Mouse (Mus musculus) hindbrain, embryonic 12.5 days (tissue): ENCODE measurements around the gene Kdm2b. TPM values are rescaled to one million over a fixed set of nuclear protein-coding genes. Genes with fewer than 3 reads are reported as not detected.
A peak's percentile ranks its signal among the peaks of the same experiment; 100 is the strongest.

Source experiments
- ATAC-seq: fragments of 200-750 bp; cut with Nextera tagmentation; 2 replicates; pipeline ENCODE4 v1.8.0; 2017; ENCODE audit warnings: moderate TSS enrichment; ENCODE audit not compliant: low FRiP score
- H3K27ac ChIP-seq: fragments of 300-500 bp; sonication (generic); 2 replicates; pipeline ENCODE4 v1.5.1; 2016; ENCODE audit warnings: mild to moderate bottlenecking
- H3K27me3 ChIP-seq: fragments of 300-500 bp; sonication (generic); 2 replicates; pipeline ENCODE4 v1.6.1; 2016; ENCODE audit warnings: mild to moderate bottlenecking
- H3K36me3 ChIP-seq: fragments of 300-500 bp; sonication (generic); 2 replicates; pipeline ENCODE4 v1.6.1; 2016; ENCODE audit warnings: mild to moderate bottlenecking
- H3K4me1 ChIP-seq: fragments of 300-500 bp; sonication (generic); 2 replicates; pipeline ENCODE4 v1.6.1; 2016
- H3K4me2 ChIP-seq: fragments of 300-500 bp; sonication (generic); replicated peaks from 2 replicates; pipeline ENCODE4 v1.6.1; 2016; ENCODE audit warnings: mild to moderate bottlenecking
- H3K4me3 ChIP-seq: fragments of 300-500 bp; sonication (generic); 2 replicates; pipeline ENCODE4 v1.5.1; 2016; ENCODE audit warnings: mild to moderate bottlenecking
- H3K9ac ChIP-seq: fragments of 300-500 bp; sonication (generic); 2 replicates; pipeline ENCODE4 v1.6.1; 2016; ENCODE audit warnings: mild to moderate bottlenecking, moderate library complexity
- H3K9me3 ChIP-seq: fragments of 300-500 bp; sonication (generic); replicated peaks from 2 replicates; pipeline ENCODE4 v1.6.1; 2016; ENCODE audit warnings: mild to moderate bottlenecking
- WGBS: fragments of 180-500 bp; shearing (Covaris S2); methylation state at CpG from one replicate; pipeline ENCODE4 v1.1.7; 2016; 5-methylcytosine and 5-hydroxymethylcytosine counted together
- polyA plus RNA-seq: library from polyadenylated mRNA; unstranded; fragments of >200 nt; fragmentation: Nextera tagmentation; extraction: Ambion mirVana; gene quantifications from 2 replicates; pipeline ENCODE4 v1.2.1, GENCODE M21; 2016

Gene Kdm2b
- polyA plus RNA-seq, 1 experiment from 2014 or later = 112 TPM

GRCm38 (mm10) chr5:122916147-122916546 is 73.5 kb downstream of the Kdm2b start:
- H3K9ac ChIP-seq = no peak overlapping the region
- no peak overlapping the region for H3K4me3 ChIP-seq
- WGBS = 90% methylated on average over 6 of the region's 6 CpGs
- H3K4me1 ChIP-seq = no peaks in the 10 kb centered on the region
- H3K27me3 ChIP-seq = no peaks in the 10 kb centered on the region
- ATAC-seq = no peak
- H3K9me3 ChIP-seq = no peaks in the 10 kb centered on the region
- H3K27ac ChIP-seq = no peak overlapping the region
- H3K36me3 ChIP-seq = no peaks in the 10 kb centered on the region
- no peak overlapping the region for H3K4me2 ChIP-seq

GRCm38 (mm10) chr5:122912863-122913262 is 76.8 kb downstream of the Kdm2b start:
- Histone ChIP-seq H3K27me3 (no peaks in the 10 kb centered on the region), H3K4me2 (no peak overlapping the region), H3K27ac (no peak overlapping the region), H3K9ac (no peak overlapping the region), H3K36me3 (no peaks in the 10 kb centered on the region), H3K4me1 (no peaks in the 10 kb centered on the region), H3K4me3 (no peak overlapping the region), H3K9me3 (no peaks in the 10 kb centered on the region)
- 93% methylated on average over 4 of the region's 4 CpGs for WGBS
- no peak for ATAC-seq

GRCm38 (mm10) chr5:122909481-122909880 is 80.1 kb downstream of the Kdm2b start:
- no peak overlapping the region for H3K4me2 ChIP-seq
- 88% methylated on average over 18 of the region's 18 CpGs for WGBS

GRCm38 (mm10) chr5:122908001-122908400 is 81.6 kb downstream of the Kdm2b start:
- 90% methylated on average over 2 of the region's 2 CpGs for WGBS

More at GRCm38 (mm10) chr5:122909481-122909880, 80.1 kb downstream of the Kdm2b start:
- H3K4me1 ChIP-seq = no peaks in the 10 kb centered on the region
- no peaks in the 10 kb centered on the region for H3K27me3 ChIP-seq
- H3K9me3 ChIP-seq = no peaks in the 10 kb centered on the region
- H3K36me3 ChIP-seq = no peaks in the 10 kb centered on the region
- H3K27ac ChIP-seq = no peak overlapping the region
- no peak overlapping the region for H3K9ac ChIP-seq
- ATAC-seq = no peak
- no peak overlapping the region for H3K4me3 ChIP-seq

GRCm38 (mm10) chr5:122907182-122907581 is 82.4 kb downstream of the Kdm2b start:
- H3K4me1 ChIP-seq = no peaks in the 10 kb centered on the region
- ATAC-seq = no peak
- 72% methylated on average over 1 of the region's 1 CpGs for WGBS
- no peak overlapping the region for H3K4me2 ChIP-seq
- no peaks in the 10 kb centered on the region for H3K27me3 ChIP-seq
- no peak overlapping the region for H3K4me3 ChIP-seq
- H3K9me3 ChIP-seq = no peaks in the 10 kb centered on the region
- no peak overlapping the region for H3K9ac ChIP-seq
- H3K27ac ChIP-seq = no peak overlapping the region
- no peaks in the 10 kb centered on the region for H3K36me3 ChIP-seq

More at GRCm38 (mm10) chr5:122908001-122908400, 81.6 kb downstream of the Kdm2b start:
- Histone ChIP-seq H3K9ac (no peak overlapping the region), H3K4me1 (no peaks in the 10 kb centered on the region), H3K4me3 (no peak overlapping the region), H3K36me3 (no peaks in the 10 kb centered on the region), H3K9me3 (no peaks in the 10 kb centered on the region), H3K27ac (no peak overlapping the region), H3K4me2 (no peak overlapping the region), H3K27me3 (no peaks in the 10 kb centered on the region)
- no peak for ATAC-seq

GRCm38 (mm10) chr5:122903165-122903564 is 86.5 kb downstream of the Kdm2b start:
- Histone ChIP-seq H3K4me2 (no peak overlapping the region), H3K4me1 (peaks cover 13% of the 10 kb centered on the region), H3K36me3 (no peaks in the 10 kb centered on the region), H3K27me3 (no peaks in the 10 kb centered on the region), H3K27ac (no peak overlapping the region), H3K9ac (no peak overlapping the region), H3K9me3 (no peaks in the 10 kb centered on the region), H3K4me3 (no peak overlapping the region)
- ATAC-seq = no peak
- 80% methylated on average over 5 of the region's 5 CpGs for WGBS

GRCm38 (mm10) chr5:122902228-122902627 is 87.4 kb downstream of the Kdm2b start:
- no peaks in the 10 kb centered on the region for H3K27me3 ChIP-seq
- no peak overlapping the region for H3K9ac ChIP-seq
- H3K4me2 ChIP-seq = no peak overlapping the region
- no peak overlapping the region for H3K4me3 ChIP-seq
- 80% methylated on average over 6 of the region's 6 CpGs for WGBS
- no peaks in the 10 kb centered on the region for H3K36me3 ChIP-seq
- H3K9me3 ChIP-seq = no peaks in the 10 kb centered on the region
- ATAC-seq = no peak
- peaks cover 22% of the 10 kb centered on the region for H3K4me1 ChIP-seq
- H3K27ac ChIP-seq = no peak overlapping the region

GRCm38 (mm10) chr5:122901666-122902065 is 88.0 kb downstream of the Kdm2b start:
- no peak overlapping the region for H3K9ac ChIP-seq
- no peak overlapping the region for H3K4me3 ChIP-seq
- no peak for ATAC-seq
- no peak overlapping the region for H3K27ac ChIP-seq
- H3K36me3 ChIP-seq = no peaks in the 10 kb centered on the region
- peaks cover 24% of the 10 kb centered on the region for H3K4me1 ChIP-seq
- 52% methylated on average over 3 of the region's 3 CpGs for WGBS
- H3K4me2 ChIP-seq = no peak overlapping the region
- no peaks in the 10 kb centered on the region for H3K27me3 ChIP-seq
- no peaks in the 10 kb centered on the region for H3K9me3 ChIP-seq

- ATAC-seq = no peak
- Histone ChIP-seq H3K4me3 (peak overlapping the region; percentile 96), H3K36me3 (no peaks in the 10 kb centered on the region), H3K27me3 (no peaks in the 10 kb centered on the region), H3K9ac (peak overlapping the region; percentile 99), H3K4me2 (peak overlapping the region; percentile 79), H3K27ac (peak overlapping the region; percentile 98), H3K9me3 (no peaks in the 10 kb centered on the region), H3K4me1 (peaks cover 24% of the 10 kb centered on the region)
- WGBS = 53% methylated on average over 11 of the region's 11 CpGs
Observed at GRCm38 (mm10) chr5:122901179-122901578, 88.4 kb downstream of the Kdm2b start.

GRCm38 (mm10) chr5:122900558-122901171 is 89.0 kb downstream of the Kdm2b start:
- peak overlapping the region; percentile 99 for H3K9ac ChIP-seq
- peak overlapping the region; percentile 98 for H3K27ac ChIP-seq
- no peaks in the 10 kb centered on the region for H3K27me3 ChIP-seq
- H3K9me3 ChIP-seq = no peaks in the 10 kb centered on the region
- H3K4me1 ChIP-seq = peaks cover 24% of the 10 kb centered on the region
- WGBS = 3% methylated on average over 33 of the region's 33 CpGs
- H3K4me2 ChIP-seq = peak overlapping the region; percentile 79
- peak overlapping the region; percentile 96 for H3K4me3 ChIP-seq
- H3K36me3 ChIP-seq = no peaks in the 10 kb centered on the region
- peak; percentile 84 for ATAC-seq

- H3K4me1 ChIP-seq = peaks cover 29% of the 10 kb centered on the region
- peak overlapping the region; percentile 79 for H3K4me2 ChIP-seq
- H3K4me3 ChIP-seq = peak overlapping the region; percentile 96
- under 1% methylated on average over 91 of the region's 120 CpGs for WGBS
- no peaks in the 10 kb centered on the region for H3K9me3 ChIP-seq
- no peaks in the 10 kb centered on the region for H3K27me3 ChIP-seq
- peak; percentile 98 for ATAC-seq
- peak overlapping the region; percentile 98 for H3K27ac ChIP-seq
- peak overlapping the region; percentile 99 for H3K9ac ChIP-seq
- no peaks in the 10 kb centered on the region for H3K36me3 ChIP-seq
Observed at GRCm38 (mm10) chr5:122899777-122900557, 89.7 kb downstream of the Kdm2b start.

GRCm38 (mm10) chr5:122898963-122899776 is 90.5 kb downstream of the Kdm2b start:
- Histone ChIP-seq H3K27me3 (no peaks in the 10 kb centered on the region), H3K4me3 (peak overlapping the region; percentile 96), H3K9me3 (no peaks in the 10 kb centered on the region), H3K4me1 (peaks cover 31% of the 10 kb centered on the region), H3K27ac (peak overlapping the region; percentile 98), H3K36me3 (no peaks in the 10 kb centered on the region), H3K4me2 (peak overlapping the region; percentile 79), H3K9ac (peak overlapping the region; percentile 99)
- 3% methylated on average over 37 of the region's 45 CpGs for WGBS
- ATAC-seq = no peak
